Mouse (Mus musculus): ENCODE measurements around the gene Cherp.

DNA sequence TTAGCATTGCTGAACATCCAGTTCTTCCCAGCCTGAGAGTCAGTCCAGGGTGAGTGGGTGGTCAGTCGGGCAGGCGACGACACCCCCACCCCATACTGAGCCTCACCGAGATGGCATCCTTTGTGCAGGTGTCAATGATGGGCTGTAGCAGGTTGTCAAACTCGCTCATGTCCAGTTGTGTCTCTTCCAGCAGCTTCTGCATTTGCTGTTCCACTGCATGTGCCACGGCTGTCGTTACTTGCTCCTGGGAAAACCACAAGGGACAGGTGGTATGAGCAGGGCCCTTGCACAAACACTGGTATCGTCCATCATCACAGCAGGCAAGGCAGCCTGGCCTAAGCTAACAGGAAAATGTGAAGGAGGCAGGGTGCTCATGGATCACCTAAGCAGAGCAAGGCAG, 5.0 kb downstream of the Cherp start:
- TF ChIP-seq CHD2 (IDR thresholded peaks at IDR 0.05; ENCODE audit: low read length) (no peak), GABPA (IDR thresholded peaks at IDR 0.05; ENCODE audit: insufficient replicate concordance, low read depth, low read length) (no peak), NELFE (IDR thresholded peaks at IDR 0.05; ENCODE audit: low read depth, low read length) (no peak), CHD1 (IDR thresholded peaks at IDR 0.05; ENCODE audit: low read depth, low read length) (no peak), CTCF (conservative IDR thresholded peaks at IDR 0.05 in 1 of 2, IDR thresholded peaks at IDR 0.05 in 1 of 2; ENCODE audit: low read depth in 2 of 2, low read length in 2 of 2) (no peak), USF2 (conservative IDR thresholded peaks at IDR 0.05; ENCODE audit: low read depth, low read length) (no peak), POLR2A (IDR thresholded peaks at IDR 0.05; ENCODE audit: low read depth, low read length) (no peak), E2F4 (IDR thresholded peaks at IDR 0.05; ENCODE audit: insufficient replicate concordance, low read depth, low read length) (no peak), EP300 (IDR thresholded peaks at IDR 0.05; ENCODE audit: low read length) (no peak), SMC3 (IDR thresholded peaks at IDR 0.05; ENCODE audit: low read depth, low read length) (no peak), RCOR1 (conservative IDR thresholded peaks at IDR 0.05; ENCODE audit: low read depth, low read length) (no peak), ELF1 (IDR thresholded peaks at IDR 0.05; ENCODE audit: low read depth, low read length) (no peak), SIN3A (IDR thresholded peaks at IDR 0.05; ENCODE audit: low read length) (no peak)

Data from CH12.LX (cell line).